Mouse (Mus musculus): Measurements from ENCODE around the gene Ifna5. TPM values are rescaled to one million over a fixed set of nuclear protein-coding genes. Genes with fewer than 3 reads are reported as not detected.
"Not testable (repeated sequence)": the region's sequence is repeated elsewhere in the genome, so short reads cannot be mapped to it uniquely, and the experiment has no call there.

Gene Ifna5
- not detected in 2 replicates for polyA plus RNA-seq (2015; fragmentation: Nextera tagmentation; extraction: Ambion mirVana)

DNA sequence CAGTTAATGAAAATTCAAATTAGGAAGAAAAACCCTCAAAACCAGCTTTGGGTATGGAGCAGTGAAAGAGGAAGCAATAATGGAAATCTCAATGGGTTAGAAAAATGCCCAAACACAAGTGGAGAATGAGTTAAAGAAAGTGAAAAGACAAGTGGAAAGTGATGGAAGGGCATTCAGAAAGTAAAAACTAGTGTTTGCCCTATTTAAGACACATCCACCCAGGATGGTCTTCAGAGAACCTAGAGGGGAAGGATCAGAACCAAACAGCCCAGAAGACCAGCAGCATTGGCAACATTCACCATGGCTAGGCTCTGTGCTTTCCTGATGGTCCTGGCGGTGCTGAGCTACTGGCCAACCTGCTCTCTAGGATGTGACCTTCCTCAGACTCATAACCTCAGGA, at the start of gene Ifna5:
Gene Ifna5, plus strand, starts transcription at position 301 of the 400 bp plus-strand sequence.
- not testable (repeated sequence) for H3K36me3 ChIP-seq (ENCODE audit: control insufficient read depth, insufficient read depth, low read length); H3K4me1 ChIP-seq (ENCODE audit: control insufficient read depth, insufficient read depth, low read length); H3K9me3 ChIP-seq (ENCODE audit: control insufficient read depth, low read length); H3K27ac ChIP-seq (ENCODE audit: low read length); H3K4me3 ChIP-seq (ENCODE audit: low read length); H3K4me2 ChIP-seq (ENCODE audit: low read depth, low read length); H3K9ac ChIP-seq (ENCODE audit: low read depth, low read length); ATAC-seq; H3K27me3 ChIP-seq (replicated peaks; ENCODE audit: control insufficient read depth, insufficient read depth, low read length)
- 53% methylated on average over 1 of the region's 1 CpGs for WGBS

DNA sequence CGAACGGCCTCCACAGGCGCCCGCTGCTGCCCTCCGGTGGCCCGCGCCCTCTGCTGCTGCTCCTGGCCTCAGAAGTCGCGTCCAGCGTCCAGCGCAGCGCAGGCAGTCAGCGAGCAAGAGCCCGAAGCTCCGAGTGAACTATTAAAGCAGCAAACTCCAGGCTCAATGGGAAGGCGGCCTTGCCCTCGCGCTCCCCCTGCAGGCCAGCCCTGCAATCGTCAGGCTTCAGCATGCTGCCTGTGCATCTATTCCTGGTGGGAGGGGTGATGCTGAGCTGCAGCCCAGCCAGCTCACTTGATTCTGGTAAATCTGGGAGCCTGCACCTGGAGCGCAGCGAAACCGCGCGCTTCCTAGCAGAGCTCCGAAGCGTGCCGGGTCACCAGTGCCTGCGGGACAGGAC, 46.9 kb upstream of the Ifna5 start, which contains the start of gene Gm13277:
Gene Gm13277, plus strand, starts transcription at position 231 of the 400 bp plus-strand sequence.
- H3K4me2 ChIP-seq (ENCODE audit: low read depth, low read length); H3K9ac ChIP-seq (ENCODE audit: low read depth, low read length); H3K4me3 ChIP-seq (ENCODE audit: low read length); H3K9me3 ChIP-seq (ENCODE audit: control insufficient read depth, low read length); H3K27ac ChIP-seq (ENCODE audit: low read length); ATAC-seq; H3K36me3 ChIP-seq (ENCODE audit: control insufficient read depth, insufficient read depth, low read length); H3K27me3 ChIP-seq (replicated peaks; ENCODE audit: control insufficient read depth, insufficient read depth, low read length); H3K4me1 ChIP-seq (ENCODE audit: control insufficient read depth, insufficient read depth, low read length): not testable (repeated sequence)
- WGBS: 0% methylated on average over 1 of the region's 28 CpGs

- ATAC-seq; H3K9ac ChIP-seq (ENCODE audit: low read depth, low read length); H3K27ac ChIP-seq (ENCODE audit: low read length); H3K4me3 ChIP-seq (ENCODE audit: low read length); H3K27me3 ChIP-seq (replicated peaks; ENCODE audit: control insufficient read depth, insufficient read depth, low read length); H3K4me2 ChIP-seq (ENCODE audit: low read depth, low read length); H3K36me3 ChIP-seq (ENCODE audit: control insufficient read depth, insufficient read depth, low read length); H3K4me1 ChIP-seq (ENCODE audit: control insufficient read depth, insufficient read depth, low read length); H3K9me3 ChIP-seq (ENCODE audit: control insufficient read depth, low read length): not testable (repeated sequence)
- no CpG with 5 or more reads among the region's 28 CpGs for WGBS
Measured at GRCm38 (mm10) chr4:88791250-88791649, 44.1 kb upstream of the Ifna5 start, which contains the start of gene Gm13278. Gene Gm13278 (plus strand): TSS chr4:88791550.

- H3K27ac ChIP-seq (ENCODE audit: low read length); H3K36me3 ChIP-seq (ENCODE audit: control insufficient read depth, insufficient read depth, low read length); H3K4me2 ChIP-seq (ENCODE audit: low read depth, low read length); H3K9me3 ChIP-seq (ENCODE audit: control insufficient read depth, low read length); H3K4me1 ChIP-seq (ENCODE audit: control insufficient read depth, insufficient read depth, low read length); H3K27me3 ChIP-seq (replicated peaks; ENCODE audit: control insufficient read depth, insufficient read depth, low read length); H3K4me3 ChIP-seq (ENCODE audit: low read length); ATAC-seq; H3K9ac ChIP-seq (ENCODE audit: low read depth, low read length): not testable (repeated sequence)
- WGBS: 0% methylated on average over 9 of the region's 52 CpGs
Measured at GRCm38 (mm10) chr4:88793936-88794675, 41.2 kb upstream of the Ifna5 start, which contains the start of gene Gm13275. Gene Gm13275 (plus strand): TSS chr4:88794487.

DNA sequence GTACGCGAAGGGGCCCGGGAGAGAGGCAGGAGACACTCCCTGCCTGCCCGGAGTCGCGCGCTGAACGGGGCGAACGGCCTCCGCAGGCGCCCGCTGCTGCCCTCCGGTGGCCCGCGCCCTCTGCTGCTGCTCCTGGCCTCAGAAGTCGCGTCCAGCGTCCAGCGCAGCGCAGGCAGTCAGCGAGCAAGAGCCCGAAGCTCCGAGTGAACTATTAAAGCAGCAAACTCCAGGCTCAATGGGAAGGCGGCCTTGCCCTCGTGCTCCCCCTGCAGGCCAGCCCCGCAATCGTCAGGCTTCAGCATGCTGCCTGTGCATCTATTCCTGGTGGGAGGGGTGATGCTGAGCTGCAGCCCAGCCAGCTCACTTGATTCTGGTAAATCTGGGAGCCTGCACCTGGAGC, 38.2 kb upstream of the Ifna5 start, which contains the start of gene Gm13279:
Gene Gm13279, plus strand, starts transcription at position 301 of the 400 bp plus-strand sequence.
- H3K9me3 ChIP-seq (ENCODE audit: control insufficient read depth, low read length); H3K27me3 ChIP-seq (replicated peaks; ENCODE audit: control insufficient read depth, insufficient read depth, low read length); H3K9ac ChIP-seq (ENCODE audit: low read depth, low read length); H3K36me3 ChIP-seq (ENCODE audit: control insufficient read depth, insufficient read depth, low read length); H3K4me1 ChIP-seq (ENCODE audit: control insufficient read depth, insufficient read depth, low read length); H3K4me3 ChIP-seq (ENCODE audit: low read length); H3K4me2 ChIP-seq (ENCODE audit: low read depth, low read length); H3K27ac ChIP-seq (ENCODE audit: low read length); ATAC-seq: not testable (repeated sequence)
- no CpG with 5 or more reads among the region's 28 CpGs for WGBS

- H3K27ac ChIP-seq (ENCODE audit: low read length); H3K4me3 ChIP-seq (ENCODE audit: low read length); H3K4me2 ChIP-seq (ENCODE audit: low read depth, low read length); H3K4me1 ChIP-seq (ENCODE audit: control insufficient read depth, insufficient read depth, low read length); H3K36me3 ChIP-seq (ENCODE audit: control insufficient read depth, insufficient read depth, low read length); H3K9me3 ChIP-seq (ENCODE audit: control insufficient read depth, low read length); H3K9ac ChIP-seq (ENCODE audit: low read depth, low read length); H3K27me3 ChIP-seq (replicated peaks; ENCODE audit: control insufficient read depth, insufficient read depth, low read length); ATAC-seq: not testable (repeated sequence)
- 21% methylated on average over 3 of the region's 7 CpGs for WGBS
Measured at GRCm38 (mm10) chr4:88799365-88799764, 36.0 kb upstream of the Ifna5 start, which contains the start of gene Gm13285. Gene Gm13285 (plus strand): TSS chr4:88799665.

DNA sequence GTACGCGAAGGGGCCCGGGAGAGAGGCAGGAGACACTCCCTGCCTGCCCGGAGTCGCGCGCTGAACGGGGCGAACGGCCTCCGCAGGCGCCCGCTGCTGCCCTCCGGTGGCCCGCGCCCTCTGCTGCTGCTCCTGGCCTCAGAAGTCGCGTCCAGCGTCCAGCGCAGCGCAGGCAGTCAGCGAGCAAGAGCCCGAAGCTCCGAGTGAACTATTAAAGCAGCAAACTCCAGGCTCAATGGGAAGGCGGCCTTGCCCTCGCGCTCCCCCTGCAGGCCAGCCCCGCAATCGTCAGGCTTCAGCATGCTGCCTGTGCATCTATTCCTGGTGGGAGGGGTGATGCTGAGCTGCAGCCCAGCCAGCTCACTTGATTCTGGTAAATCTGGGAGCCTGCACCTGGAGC, 32.4 kb upstream of the Ifna5 start, which contains the start of gene Gm13287:
Gene Gm13287, plus strand, starts transcription at position 301 of the 400 bp plus-strand sequence.
- H3K4me2 ChIP-seq (ENCODE audit: low read depth, low read length); H3K4me3 ChIP-seq (ENCODE audit: low read length): not testable (repeated sequence)
- WGBS: no CpG with 5 or more reads among the region's 29 CpGs

DNA sequence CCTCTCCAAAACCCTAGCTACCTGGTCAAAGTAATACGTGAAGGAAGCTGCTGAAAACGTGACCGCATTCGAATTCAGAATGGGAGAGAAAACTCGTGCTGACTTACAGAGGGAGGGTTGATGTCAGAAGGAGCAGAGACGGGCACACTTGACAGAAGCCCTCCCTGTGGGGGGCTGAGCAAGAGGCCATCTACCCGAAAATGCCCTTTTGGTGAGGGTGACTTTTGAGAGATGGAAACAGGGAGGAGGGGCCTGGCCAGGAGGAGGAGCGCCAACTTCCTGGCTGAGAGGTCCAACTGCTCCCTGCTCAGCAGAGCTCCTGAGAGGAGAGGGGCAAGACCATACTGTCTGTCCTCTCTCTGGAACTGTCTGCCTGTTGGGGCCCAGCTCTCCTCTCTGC, 30.1 kb upstream of the Ifna5 start, which contains the start of gene Gm13288:
Gene Gm13288, plus strand, starts transcription at position 301 of the 400 bp plus-strand sequence.
- ATAC-seq; H3K4me2 ChIP-seq (ENCODE audit: low read depth, low read length); H3K9ac ChIP-seq (ENCODE audit: low read depth, low read length); H3K27ac ChIP-seq (ENCODE audit: low read length); H3K4me1 ChIP-seq (ENCODE audit: control insufficient read depth, insufficient read depth, low read length); H3K9me3 ChIP-seq (ENCODE audit: control insufficient read depth, low read length); H3K36me3 ChIP-seq (ENCODE audit: control insufficient read depth, insufficient read depth, low read length); H3K27me3 ChIP-seq (replicated peaks; ENCODE audit: control insufficient read depth, insufficient read depth, low read length): not testable (repeated sequence)
- peak within 1 kb of the TSS; percentile 16; the same call in 1 of the 2 replicates for H3K4me3 ChIP-seq (ENCODE audit: low read length)
- no CpG with 5 or more reads among the region's 8 CpGs for WGBS

More for the DNA sequence above, 32.4 kb upstream of the Ifna5 start, which contains the start of gene Gm13287:
- H3K27ac ChIP-seq (ENCODE audit: low read length); H3K9me3 ChIP-seq (ENCODE audit: control insufficient read depth, low read length); H3K36me3 ChIP-seq (ENCODE audit: control insufficient read depth, insufficient read depth, low read length); H3K4me1 ChIP-seq (ENCODE audit: control insufficient read depth, insufficient read depth, low read length); H3K27me3 ChIP-seq (replicated peaks; ENCODE audit: control insufficient read depth, insufficient read depth, low read length); H3K9ac ChIP-seq (ENCODE audit: low read depth, low read length); ATAC-seq: not testable (repeated sequence)

GRCm38 (mm10) chr4:88805761-88806160, 29.6 kb upstream of the Ifna5 start:
- not testable (repeated sequence) for H3K27ac ChIP-seq (ENCODE audit: low read length); ATAC-seq; H3K9me3 ChIP-seq (ENCODE audit: control insufficient read depth, low read length); H3K9ac ChIP-seq (ENCODE audit: low read depth, low read length); H3K36me3 ChIP-seq (ENCODE audit: control insufficient read depth, insufficient read depth, low read length); H3K4me2 ChIP-seq (ENCODE audit: low read depth, low read length); H3K4me1 ChIP-seq (ENCODE audit: control insufficient read depth, insufficient read depth, low read length); H3K27me3 ChIP-seq (replicated peaks; ENCODE audit: control insufficient read depth, insufficient read depth, low read length)
- peak overlapping the region; percentile 16; the same call in 1 of the 2 replicates for H3K4me3 ChIP-seq (ENCODE audit: low read length)
- WGBS: 2% methylated on average over 11 of the region's 34 CpGs
